Mouse (Mus musculus) intestine, embryonic 16.5 days (tissue): ENCODE data around the gene Pmpcb. TPM values are rescaled to one million over a fixed set of nuclear protein-coding genes. Genes with fewer than 3 reads are reported as not detected.

Source experiments
- ATAC-seq: fragments of 200-750 bp; cut with Nextera tagmentation; 2 replicates; pipeline ENCODE4 v1.8.0; 2017; ENCODE audit warnings: moderate TSS enrichment, moderate library complexity
- H3K27ac ChIP-seq: fragments of 300-500 bp; sonication (generic); 2 replicates; pipeline ENCODE4 v1.5.1; 2014; ENCODE audit warnings: mild to moderate bottlenecking, low read length
- H3K27me3 ChIP-seq: fragments of 300-500 bp; sonication (generic); replicated peaks from 2 replicates; pipeline ENCODE4 v1.6.1; 2014; ENCODE audit warnings: low read length, control low read depth, mixed read lengths; ENCODE audit not compliant: control insufficient read depth, insufficient read depth
- H3K36me3 ChIP-seq: fragments of 300-500 bp; sonication (generic); 2 replicates; pipeline ENCODE4 v1.6.1; 2014; ENCODE audit warnings: low read length, control low read depth; ENCODE audit not compliant: control insufficient read depth, insufficient read depth
- H3K4me1 ChIP-seq: fragments of 300-500 bp; sonication (generic); 2 replicates; pipeline ENCODE4 v1.6.1; 2014; ENCODE audit warnings: low read length, control low read depth, mixed read lengths; ENCODE audit not compliant: control insufficient read depth, insufficient read depth
- H3K4me2 ChIP-seq: fragments of 300-500 bp; sonication (generic); 2 replicates; pipeline ENCODE4 v1.6.1; 2014; ENCODE audit warnings: low read depth, low read length, control low read depth
- H3K4me3 ChIP-seq: fragments of 300-500 bp; sonication (generic); 2 replicates; pipeline ENCODE4 v1.5.1; 2014; ENCODE audit warnings: mild to moderate bottlenecking, low read length
- H3K9ac ChIP-seq: fragments of 300-500 bp; sonication (generic); 2 replicates; pipeline ENCODE4 v1.6.1; 2014; ENCODE audit warnings: low read depth, low read length
- H3K9me3 ChIP-seq: fragments of 300-500 bp; sonication (generic); 2 replicates; pipeline ENCODE4 v1.6.1; 2016; ENCODE audit warnings: low read length, control low read depth; ENCODE audit not compliant: control insufficient read depth
- WGBS: fragments of 180-500 bp; shearing (Covaris S2); extraction: QIAGEN DNeasy Blood & Tissue Kit; methylation state at CpG from one replicate; pipeline ENCODE4 v1.1.7; 2014; 5-methylcytosine and 5-hydroxymethylcytosine counted together
- polyA plus RNA-seq: library from polyadenylated mRNA; unstranded; fragments of >200 nt; fragmentation: Nextera tagmentation; extraction: Ambion mirVana; gene quantifications from 2 replicates; pipeline ENCODE4 v1.2.1, GENCODE M21; 2015

Gene Pmpcb
- polyA plus RNA-seq, 1 experiment from 2014 or later, result 82.3 TPM

- peak overlapping the region; percentile 67; the same call in 1 of the 2 replicates for H3K4me2 ChIP-seq
- no peak for ATAC-seq
Measured at GRCm38 (mm10) chr5:21785776-21786175, 48.8 kb downstream of the Pmpcb start.

DNA sequence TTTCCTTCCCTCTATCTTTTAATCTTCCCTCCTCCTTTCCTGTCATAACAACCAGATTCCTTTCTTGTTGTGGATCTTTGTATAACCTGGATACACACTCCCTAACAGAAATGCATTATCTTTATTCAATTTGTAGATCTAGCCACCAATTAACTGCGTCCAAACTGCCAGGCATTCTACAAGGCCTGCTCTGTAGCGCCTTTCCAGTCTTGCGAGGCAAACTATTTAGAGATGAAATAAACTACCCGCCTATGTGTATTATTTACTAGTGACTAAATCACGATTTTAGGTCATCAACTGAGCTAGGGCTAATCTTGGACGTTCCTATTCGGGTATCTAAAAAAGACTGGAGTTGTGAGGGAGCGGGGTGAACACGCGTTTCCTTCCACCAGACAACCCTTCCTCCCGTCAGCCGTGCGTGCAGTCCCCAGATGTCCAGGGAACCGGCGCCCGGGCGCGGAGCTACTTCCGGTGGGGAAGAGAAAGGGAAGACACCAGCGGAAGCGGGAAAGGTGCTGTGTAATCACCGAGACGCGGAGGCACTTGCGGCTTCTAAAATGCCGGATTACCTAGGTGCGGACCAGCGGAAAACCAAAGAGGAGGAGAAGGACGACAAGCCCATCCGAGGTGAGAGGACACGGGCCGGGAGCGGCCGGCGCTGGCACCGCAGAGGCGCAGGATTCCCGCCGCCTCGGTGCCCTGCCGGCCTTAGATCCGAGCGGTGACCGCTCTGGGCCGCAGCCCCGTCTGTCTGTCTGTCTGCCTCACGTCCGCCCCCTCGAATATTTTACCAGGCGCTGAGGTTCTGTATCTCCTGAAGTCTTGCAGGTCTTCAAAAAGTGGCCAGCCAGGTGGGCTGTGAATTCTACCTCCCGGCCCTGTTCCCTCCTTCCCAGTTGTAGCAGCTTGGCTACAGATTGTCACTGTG lies 49.6 kb downstream of the Pmpcb start:
- H3K4me3 ChIP-seq, result peak overlapping the region; percentile 96
- no peaks in the 10 kb centered on the region; the same call in 1 of the 2 replicates for H3K4me1 ChIP-seq
- H3K36me3 ChIP-seq, result 0 out of 2 replicates have a peak, but pooled peaks cover 3% of the 10 kb centered on the region
- H3K9me3 ChIP-seq, result no peaks in the 10 kb centered on the region
- no peaks in the 10 kb centered on the region for H3K27me3 ChIP-seq
- peak overlapping the region; percentile 62 for H3K27ac ChIP-seq
- peak overlapping the region; percentile 94 for H3K9ac ChIP-seq
- peak overlapping the region; percentile 67 for H3K4me2 ChIP-seq
- WGBS, result 2% methylated on average over 51 of the region's 51 CpGs
- ATAC-seq, result peak; percentile 88

More at GRCm38 (mm10) chr5:21785776-21786175, 48.8 kb downstream of the Pmpcb start:
- H3K36me3 ChIP-seq, result 0 out of 2 replicates have a peak, but pooled peaks cover 3% of the 10 kb centered on the region
- H3K9me3 ChIP-seq, result no peaks in the 10 kb centered on the region
- no peak overlapping the region for H3K27ac ChIP-seq
- 79% methylated on average over 7 of the region's 7 CpGs for WGBS
- H3K4me3 ChIP-seq, result no peak overlapping the region
- no peaks in the 10 kb centered on the region; the same call in 1 of the 2 replicates for H3K4me1 ChIP-seq
- no peaks in the 10 kb centered on the region for H3K27me3 ChIP-seq
- H3K9ac ChIP-seq, result no peak overlapping the region

DNA sequence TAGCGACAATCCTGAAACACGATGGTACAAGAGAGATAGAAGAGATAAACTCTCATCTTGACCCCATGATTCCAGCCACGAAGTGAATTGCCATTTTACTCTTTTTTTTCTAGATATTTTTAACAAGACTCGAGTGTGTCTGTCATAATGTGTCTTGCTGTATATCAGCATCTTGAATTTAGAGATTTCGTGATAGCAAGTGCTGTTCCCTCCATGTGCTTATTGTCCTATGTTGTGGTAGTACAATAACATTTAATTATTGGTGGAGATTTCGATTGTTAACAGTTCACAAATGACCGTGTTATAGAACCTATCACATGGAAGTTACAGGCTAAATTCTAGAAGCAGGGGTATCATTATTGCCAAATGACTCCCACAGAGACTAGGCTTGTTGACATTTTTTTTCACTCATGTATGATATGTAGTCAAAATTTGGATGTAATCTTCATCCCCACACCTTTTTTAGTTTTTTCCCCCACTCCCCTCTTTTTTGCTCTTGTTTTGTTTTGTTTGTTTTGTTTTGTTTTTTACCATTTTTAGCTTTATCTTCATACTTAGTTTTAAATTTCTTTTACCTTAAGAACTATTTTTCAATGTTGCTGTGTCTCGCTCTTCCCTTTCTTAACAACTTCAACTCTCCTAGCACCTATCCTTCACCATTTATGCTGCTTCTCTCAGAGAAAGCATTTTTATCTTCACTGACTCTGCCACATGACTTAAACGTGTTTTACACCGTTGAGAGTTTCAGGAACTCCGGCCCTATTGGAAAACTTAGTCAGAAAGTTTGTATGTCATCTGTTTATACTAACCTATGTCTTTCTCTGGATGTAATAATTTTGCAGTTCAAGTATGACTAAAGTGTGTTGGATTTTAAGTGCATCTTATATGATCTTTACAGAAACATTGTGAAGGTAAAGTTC lies 50.5 kb downstream of the Pmpcb start:
- Histone ChIP-seq H3K9ac (peak overlapping the region; percentile 94), H3K4me1 (no peaks in the 10 kb centered on the region; the same call in 1 of the 2 replicates), H3K9me3 (no peaks in the 10 kb centered on the region), H3K4me2 (peak overlapping the region; percentile 63), H3K27ac (no peak overlapping the region), H3K4me3 (peak overlapping the region; percentile 96), H3K36me3 (no peaks in the 10 kb centered on the region), H3K27me3 (no peaks in the 10 kb centered on the region)
- no peak for ATAC-seq
- 33% methylated on average over 11 of the region's 11 CpGs for WGBS

DNA sequence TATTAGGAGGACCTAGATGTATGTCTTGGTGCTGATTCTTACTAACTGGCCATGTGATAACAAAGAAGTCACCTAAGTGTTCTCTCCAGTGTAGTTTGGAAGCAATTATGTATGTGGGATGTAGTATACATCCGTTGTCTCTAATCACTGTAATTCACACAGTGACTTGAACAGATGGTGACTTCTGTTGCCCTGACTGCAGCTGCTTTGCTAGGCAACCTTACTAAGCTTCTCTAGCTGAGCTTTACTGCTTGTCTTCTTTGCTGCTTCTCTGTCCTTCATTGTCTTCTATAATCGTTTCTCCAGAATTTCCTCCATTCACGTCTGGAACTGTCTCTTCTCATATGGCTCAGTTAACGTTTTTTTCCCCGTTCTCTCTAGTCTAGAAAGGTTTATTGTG lies 52.1 kb downstream of the Pmpcb start:
- no peak for ATAC-seq
- 67% methylated on average over 5 of the region's 5 CpGs for WGBS
- Histone ChIP-seq H3K4me1 (no peaks in the 10 kb centered on the region; the same call in 1 of the 2 replicates), H3K9me3 (no peaks in the 10 kb centered on the region), H3K27me3 (no peaks in the 10 kb centered on the region), H3K4me2 (no peak overlapping the region), H3K36me3 (no peaks in the 10 kb centered on the region), H3K4me3 (no peak overlapping the region), H3K27ac (no peak overlapping the region), H3K9ac (no peak overlapping the region)

DNA sequence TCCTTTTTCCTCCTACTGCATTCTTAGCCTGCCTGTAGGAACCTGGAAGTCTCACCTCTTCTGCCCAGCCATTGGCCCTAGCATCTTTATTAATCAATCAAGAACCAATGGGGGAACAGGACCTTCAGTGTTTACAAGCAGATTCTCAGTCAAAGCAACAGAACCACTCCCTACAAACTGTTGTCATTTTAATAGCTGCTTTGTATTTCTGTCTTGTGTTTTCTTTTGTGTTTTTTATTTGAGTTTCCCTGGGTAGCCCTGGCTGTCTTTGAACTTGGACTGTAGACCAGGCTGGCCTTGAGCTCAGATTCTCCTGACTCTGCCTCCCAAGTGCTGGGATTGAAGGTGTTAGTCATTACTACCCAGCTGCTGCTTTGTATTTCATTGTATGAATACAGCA lies 55.2 kb downstream of the Pmpcb start:
- ATAC-seq, result no peak
- no peak overlapping the region for H3K4me3 ChIP-seq
- no peaks in the 10 kb centered on the region; the same call in 1 of the 2 replicates for H3K4me1 ChIP-seq
- no peak overlapping the region for H3K4me2 ChIP-seq
- H3K27ac ChIP-seq, result no peak overlapping the region
- H3K9ac ChIP-seq, result no peak overlapping the region
- H3K27me3 ChIP-seq, result no peaks in the 10 kb centered on the region
- peaks cover 8% of the 10 kb centered on the region; the same call in 1 of the 2 replicates for H3K36me3 ChIP-seq
- H3K9me3 ChIP-seq, result no peaks in the 10 kb centered on the region

- 90% methylated on average over 9 of the region's 9 CpGs for WGBS
Measured at GRCm38 (mm10) chr5:21802907-21803306, 66.0 kb downstream of the Pmpcb start.

GRCm38 (mm10) chr5:21803691-21804188 lies 66.8 kb downstream of the Pmpcb start:
- H3K4me1 ChIP-seq, result no peaks in the 10 kb centered on the region
- no peaks in the 10 kb centered on the region for H3K9me3 ChIP-seq
- H3K36me3 ChIP-seq, result peaks cover 17% of the 10 kb centered on the region
- no peak overlapping the region for H3K27ac ChIP-seq
- no peak overlapping the region for H3K9ac ChIP-seq
- no peaks in the 10 kb centered on the region for H3K27me3 ChIP-seq
- WGBS, result 96% methylated on average over 12 of the region's 12 CpGs
- no peak for ATAC-seq
- H3K4me2 ChIP-seq, result no peak overlapping the region
- no peak overlapping the region for H3K4me3 ChIP-seq

More at GRCm38 (mm10) chr5:21802907-21803306, 66.0 kb downstream of the Pmpcb start:
- no peak for ATAC-seq
- no peaks in the 10 kb centered on the region for H3K4me1 ChIP-seq
- no peaks in the 10 kb centered on the region for H3K9me3 ChIP-seq
- no peak overlapping the region for H3K9ac ChIP-seq
- peaks cover 17% of the 10 kb centered on the region for H3K36me3 ChIP-seq
- H3K4me2 ChIP-seq, result no peak overlapping the region
- no peak overlapping the region for H3K27ac ChIP-seq
- H3K4me3 ChIP-seq, result no peak overlapping the region
- H3K27me3 ChIP-seq, result no peaks in the 10 kb centered on the region

GRCm38 (mm10) chr5:21804837-21805236 lies 67.9 kb downstream of the Pmpcb start:
- no peak for ATAC-seq
- 74% methylated on average over 4 of the region's 4 CpGs for WGBS
- no peaks in the 10 kb centered on the region for H3K27me3 ChIP-seq

More at GRCm38 (mm10) chr5:21804837-21805236, 67.9 kb downstream of the Pmpcb start:
- no peak overlapping the region for H3K9ac ChIP-seq
- no peak overlapping the region for H3K4me2 ChIP-seq
- no peak overlapping the region for H3K27ac ChIP-seq
- H3K36me3 ChIP-seq, result peaks cover 13% of the 10 kb centered on the region
- H3K9me3 ChIP-seq, result no peaks in the 10 kb centered on the region
- no peak overlapping the region for H3K4me3 ChIP-seq
- H3K4me1 ChIP-seq, result no peaks in the 10 kb centered on the region
